Mouse (Mus musculus): ENCODE data around the gene Adcy3.

Gene Adcy3

DNA sequence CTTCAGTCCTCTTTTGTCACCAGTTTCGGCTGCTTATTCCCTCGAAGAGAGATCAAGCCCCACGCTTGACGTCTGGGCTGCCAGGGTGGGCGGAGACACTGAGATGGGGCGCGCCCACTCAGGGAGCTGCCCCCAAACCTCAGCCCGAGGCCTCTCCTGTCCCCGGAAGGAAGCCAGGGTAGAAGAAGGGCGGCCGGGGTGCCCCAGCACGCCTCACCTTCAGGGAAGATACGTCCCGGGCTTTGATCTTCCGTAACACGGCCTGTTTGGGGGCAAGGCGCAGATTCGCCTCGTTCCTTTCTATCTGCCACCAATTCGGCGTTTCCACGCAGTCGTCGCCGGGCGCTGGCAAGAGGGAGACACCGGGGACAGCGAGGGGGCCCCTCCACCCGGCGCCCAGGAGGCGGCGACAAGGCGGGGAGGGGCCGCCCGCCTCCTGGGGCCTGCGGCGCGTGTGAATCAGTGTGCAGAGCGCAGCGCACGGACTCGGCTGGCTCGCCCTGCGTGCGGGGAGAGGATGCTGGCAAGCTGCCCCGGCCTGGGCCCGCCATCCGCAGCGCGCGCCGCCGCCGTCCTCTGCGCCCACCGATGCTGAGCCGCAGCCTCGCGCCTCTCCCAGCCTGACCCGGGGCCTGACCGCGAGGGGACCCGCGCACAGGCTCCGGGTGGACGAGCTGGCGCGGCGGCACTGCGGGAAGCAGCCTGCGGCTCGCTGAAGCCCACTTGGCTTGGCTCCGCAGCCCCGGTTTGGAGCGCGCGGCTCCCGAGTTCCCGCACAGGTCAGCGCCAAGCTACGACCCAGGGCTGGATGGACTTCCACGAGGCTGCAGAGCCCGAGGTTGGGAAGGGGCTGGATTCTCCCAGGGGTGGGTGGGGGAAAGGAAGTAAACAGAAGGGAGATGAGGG lies at the start of gene Adcy3:
TSS of gene Adcy3 (plus strand) at position 163 of the 906 bp plus-strand sequence.
- WGBS = under 1% methylated on average over 83 of the region's 83 CpGs

DNA sequence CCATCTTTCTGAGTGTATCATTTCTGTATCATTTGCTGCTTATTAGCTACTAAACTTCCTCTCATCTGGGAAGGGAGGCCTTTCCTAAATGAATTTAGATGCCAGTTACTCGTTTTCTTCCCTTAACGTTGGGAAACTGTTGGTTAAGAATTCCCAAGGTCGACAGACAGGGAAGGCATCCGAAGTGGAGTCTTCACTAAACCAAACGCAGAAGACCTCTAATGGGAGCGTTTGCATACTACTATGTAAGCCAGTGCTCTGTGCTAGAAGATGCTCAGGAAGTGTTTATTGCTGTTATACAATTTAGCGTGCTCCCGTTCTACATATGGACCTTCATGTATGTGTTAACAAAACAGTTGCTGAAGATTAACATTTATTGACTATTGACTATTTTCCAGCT lies 49.5 kb upstream of the Adcy3 start:
- 20% methylated on average over 8 of the region's 8 CpGs for WGBS

DNA sequence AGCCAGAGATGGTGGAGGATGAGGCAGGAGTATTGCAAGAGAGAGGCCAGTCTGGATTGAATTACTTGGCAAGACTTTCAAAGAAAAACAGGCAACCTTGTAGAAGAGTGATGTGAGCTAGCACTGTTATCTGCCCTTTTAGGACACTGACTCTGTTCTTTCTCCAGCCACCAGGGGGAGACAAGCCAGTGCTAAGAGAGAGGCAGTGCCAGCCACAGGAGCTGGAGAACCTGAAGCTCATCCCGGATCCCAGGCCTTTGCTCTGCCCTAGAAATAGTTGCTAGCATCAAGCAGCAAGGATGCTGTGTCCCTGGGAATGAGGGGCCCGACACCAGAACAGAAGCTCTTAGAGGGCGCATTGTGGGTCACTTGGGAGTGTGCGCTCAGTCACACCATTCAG lies 25.5 kb upstream of the Adcy3 start:
- WGBS = 68% methylated on average over 4 of the region's 4 CpGs

DNA sequence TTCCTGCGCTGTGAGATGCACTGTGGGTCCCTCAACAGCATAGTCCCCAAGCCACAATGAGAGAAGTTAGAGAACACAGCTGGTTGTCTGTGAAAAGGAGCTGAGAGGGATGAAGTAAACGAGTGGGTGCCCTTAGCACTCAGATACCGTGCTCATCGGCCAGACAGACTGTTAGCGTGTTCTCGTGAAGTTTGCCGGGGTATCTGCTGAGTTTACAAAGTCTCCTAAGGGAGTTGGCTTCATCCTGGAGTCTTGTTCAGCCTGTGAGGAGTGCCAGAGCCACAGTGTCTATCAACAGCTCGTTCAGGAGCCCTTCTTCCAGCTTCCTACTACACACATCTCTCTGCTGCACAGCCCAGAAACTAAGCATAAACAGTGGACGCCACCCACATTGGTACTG lies 16.8 kb upstream of the Adcy3 start:
- 31% methylated on average over 9 of the region's 9 CpGs for WGBS

DNA sequence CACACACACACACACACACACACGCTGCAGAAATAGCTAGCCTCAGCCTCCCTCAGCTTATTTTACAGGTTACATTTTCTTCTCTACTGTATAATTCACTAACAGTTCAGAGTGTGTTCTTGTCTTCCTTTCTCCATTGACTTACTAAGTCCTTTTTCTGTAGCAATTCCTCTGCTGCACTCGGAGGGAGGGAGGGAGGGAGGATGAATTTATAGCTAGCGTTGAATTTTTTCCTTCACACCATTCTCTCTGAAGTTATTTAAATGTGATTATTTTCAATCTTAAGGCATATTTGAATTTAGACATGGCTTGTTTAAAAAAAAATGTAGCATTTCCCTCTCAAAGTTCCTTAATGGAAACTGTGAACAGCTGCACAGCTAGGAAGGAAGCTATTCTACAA lies 15.8 kb upstream of the Adcy3 start:
- 40% methylated on average over 3 of the region's 3 CpGs for WGBS

DNA sequence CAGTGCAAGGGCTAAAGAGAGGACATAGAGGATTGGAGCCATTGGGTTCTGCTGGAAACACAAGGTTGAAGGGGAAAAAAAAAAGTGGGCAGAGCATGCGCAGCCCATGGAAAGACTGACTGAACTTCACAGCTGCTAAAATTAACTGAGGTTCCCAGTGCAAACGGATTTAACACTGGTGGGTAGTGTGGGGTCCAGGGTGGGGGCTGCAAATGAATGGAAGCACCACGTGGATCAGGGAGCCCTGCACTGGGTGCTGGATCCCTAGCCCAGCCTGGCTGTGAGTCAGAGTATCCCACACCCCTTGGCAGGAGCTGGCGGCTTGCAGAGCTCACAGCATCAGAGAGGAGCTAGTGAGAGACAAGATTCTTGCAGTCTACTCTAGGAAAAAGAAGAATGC lies 15.3 kb upstream of the Adcy3 start:
- WGBS = 22% methylated on average over 4 of the region's 4 CpGs

DNA sequence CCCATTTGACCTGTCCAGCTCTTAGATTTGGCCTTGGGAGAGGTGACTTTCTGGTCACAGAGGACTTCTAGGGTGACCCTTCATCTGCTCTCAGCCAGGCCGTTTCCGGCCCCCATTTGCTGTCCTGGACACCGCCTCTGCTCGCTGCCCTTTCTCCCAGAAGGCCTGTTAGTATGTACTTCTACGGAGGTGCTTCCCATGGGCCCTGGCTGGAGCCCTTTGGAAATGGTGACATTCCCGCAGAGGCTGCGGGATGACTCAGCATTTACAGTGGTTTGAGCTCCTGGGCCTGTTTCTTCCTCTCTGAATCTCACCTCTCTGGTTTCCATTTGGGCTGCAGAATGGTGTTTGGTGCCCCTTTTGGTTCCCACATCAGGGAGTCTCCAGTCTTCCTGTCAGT lies 5.6 kb upstream of the Adcy3 start:
- 87% methylated on average over 7 of the region's 7 CpGs for WGBS

DNA sequence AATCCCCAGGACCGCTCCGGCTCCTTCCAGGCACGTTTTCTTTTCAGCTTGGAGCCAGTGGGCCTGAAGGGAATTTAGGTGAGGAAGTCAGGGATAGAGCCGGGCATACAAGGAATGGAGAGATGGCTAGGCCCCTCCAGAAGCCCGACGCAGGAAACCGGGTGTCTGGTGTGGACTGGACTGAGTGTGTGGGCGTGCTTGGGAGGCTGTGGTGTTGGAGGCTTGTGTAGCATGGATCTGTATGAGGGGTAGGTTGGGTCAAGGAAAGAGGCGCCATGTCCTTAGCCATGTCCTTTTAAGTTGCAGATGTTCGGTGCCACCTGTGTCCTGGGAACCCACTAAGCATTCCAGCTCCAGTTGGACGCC lies 927 bp downstream of the Adcy3 start:
- 19% methylated on average over 11 of the region's 11 CpGs for WGBS

DNA sequence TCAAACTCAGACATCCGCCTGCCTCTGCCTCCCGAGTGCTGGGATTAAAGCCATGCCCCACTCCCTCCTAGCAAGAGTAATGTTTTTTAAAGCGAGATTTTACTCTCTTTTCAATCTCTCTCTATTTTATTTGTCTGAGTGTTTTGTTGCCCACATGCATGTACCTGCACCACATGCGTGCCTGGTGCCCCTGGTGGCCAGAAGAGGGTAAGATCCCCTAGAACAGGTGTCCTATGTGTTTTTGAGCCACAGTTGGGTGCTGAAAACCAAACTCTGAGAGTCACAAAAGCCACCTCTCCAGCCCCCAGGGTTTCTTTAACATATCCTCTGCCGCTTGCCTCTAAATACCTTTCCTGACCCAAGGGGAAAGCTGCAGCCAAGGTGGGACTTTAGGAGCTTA lies 10.3 kb downstream of the Adcy3 start:
- WGBS = 90% methylated on average over 5 of the region's 5 CpGs

DNA sequence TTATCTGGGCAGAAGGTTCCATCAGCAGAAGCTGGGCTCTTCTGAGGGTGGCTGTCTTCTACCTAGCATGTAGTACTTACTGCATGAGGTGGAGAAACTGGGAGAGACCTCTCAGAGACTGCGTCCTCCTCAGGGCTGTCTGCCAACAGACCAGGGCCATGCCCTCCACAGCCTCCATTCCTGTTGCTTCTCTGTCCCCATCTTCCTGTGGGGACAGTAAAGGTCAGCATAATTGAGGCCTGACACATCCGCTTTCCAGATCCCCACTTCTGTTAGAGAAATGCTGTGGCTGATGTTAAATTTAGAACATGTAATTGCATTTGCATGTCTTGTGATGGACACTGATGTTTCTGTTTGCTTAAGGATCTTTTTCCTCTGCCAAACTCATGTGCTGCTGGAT lies 18.0 kb downstream of the Adcy3 start:
- 51% methylated on average over 2 of the region's 2 CpGs for WGBS

DNA sequence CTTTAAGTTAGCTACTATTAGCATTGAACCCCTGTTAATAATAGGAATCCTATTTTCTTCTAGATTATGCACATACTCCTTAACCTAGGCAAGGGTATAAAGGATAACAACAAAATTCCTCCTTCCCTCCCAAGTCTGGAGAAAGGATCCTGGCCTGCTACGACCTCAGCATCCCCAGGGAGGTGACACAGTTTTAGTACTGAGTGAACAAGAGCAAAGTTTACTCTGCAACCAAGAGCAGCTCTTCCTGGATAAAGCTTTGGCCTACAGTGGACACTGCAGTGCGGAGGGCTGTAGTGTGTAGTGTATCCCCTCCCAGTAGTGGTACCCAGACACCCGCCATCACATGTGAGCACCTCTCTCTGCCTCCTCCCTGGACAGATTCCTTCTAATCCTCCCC lies 19.1 kb downstream of the Adcy3 start:
- WGBS = 89% methylated on average over 3 of the region's 3 CpGs

DNA sequence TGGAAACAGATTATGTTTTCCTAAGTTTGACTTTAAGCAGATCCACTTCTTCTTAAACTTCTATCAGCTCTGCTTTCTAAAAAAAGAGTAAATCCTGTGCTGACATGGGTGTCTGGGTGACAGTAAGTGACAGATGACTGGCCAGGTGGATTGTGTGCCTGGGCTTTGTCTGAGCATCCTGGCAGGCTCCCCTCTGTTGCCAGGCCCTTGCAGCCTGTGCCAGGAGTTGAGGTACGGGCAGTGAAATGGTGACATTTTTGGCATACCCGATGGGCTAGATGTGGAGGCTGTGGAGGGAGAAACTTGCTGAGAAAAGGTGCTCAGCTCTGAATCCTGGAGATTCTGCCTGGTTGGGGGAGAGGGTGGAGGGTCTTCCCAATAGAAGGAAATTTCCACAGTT lies 24.6 kb downstream of the Adcy3 start:
- 35% methylated on average over 2 of the region's 2 CpGs for WGBS

DNA sequence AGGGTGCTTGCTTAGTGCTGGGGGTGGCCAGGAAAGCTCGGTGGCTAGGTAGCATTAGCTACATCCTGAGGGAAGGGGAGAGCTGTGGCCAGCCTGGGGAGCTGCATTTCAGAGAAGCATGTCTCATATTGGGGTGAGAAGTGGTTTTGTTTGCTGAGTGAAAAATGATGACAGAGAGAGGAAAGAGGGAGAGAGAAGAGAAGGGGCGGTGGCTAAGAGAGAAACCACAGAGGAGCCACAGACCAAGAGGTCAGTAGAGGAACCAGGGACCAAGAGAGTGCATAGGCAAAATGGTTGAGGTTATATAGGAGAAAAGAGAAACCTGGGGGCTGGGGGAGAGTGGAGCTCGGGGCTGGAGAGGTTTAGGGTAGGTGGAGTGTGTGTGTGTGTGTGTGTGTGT lies 25.3 kb downstream of the Adcy3 start:
- 70% methylated on average over 3 of the region's 3 CpGs for WGBS

DNA sequence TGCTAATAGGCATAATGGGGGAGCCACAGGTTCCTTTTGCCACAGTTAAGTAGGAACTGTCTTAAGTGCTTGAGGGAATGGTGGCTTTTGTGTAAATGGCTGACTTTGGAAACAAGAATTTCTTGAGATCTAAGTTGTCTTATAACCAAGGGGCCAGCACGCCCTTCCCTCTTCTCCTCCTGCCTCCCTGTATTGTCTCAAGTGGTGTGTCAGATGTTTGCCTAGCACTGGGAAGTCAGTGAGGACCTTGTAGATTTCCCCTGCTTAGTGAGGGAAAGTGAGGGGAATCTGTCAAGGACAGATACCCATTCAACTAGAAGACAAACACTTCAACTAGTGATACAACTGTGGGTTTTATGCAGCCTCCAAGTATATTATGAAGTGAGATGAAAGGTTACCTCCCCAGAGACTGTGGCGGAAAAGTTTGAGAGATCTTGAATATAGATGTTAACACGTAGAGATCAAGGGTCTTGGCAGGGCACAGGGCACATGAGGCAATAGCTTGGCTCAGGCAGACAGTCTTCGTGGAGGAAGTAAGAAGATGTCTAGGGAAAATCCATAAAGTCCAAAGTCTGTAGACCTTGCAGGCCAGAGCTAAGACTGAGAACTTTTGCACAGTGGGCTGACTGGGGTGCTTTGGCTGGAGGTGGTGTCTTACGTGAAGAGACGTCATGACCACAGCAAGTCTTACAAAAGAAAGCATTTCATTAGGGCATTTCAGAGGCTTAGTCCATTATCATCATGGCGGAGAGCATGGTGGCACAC lies 26.1 kb downstream of the Adcy3 start:
- WGBS = 94% methylated on average over 7 of the region's 7 CpGs

DNA sequence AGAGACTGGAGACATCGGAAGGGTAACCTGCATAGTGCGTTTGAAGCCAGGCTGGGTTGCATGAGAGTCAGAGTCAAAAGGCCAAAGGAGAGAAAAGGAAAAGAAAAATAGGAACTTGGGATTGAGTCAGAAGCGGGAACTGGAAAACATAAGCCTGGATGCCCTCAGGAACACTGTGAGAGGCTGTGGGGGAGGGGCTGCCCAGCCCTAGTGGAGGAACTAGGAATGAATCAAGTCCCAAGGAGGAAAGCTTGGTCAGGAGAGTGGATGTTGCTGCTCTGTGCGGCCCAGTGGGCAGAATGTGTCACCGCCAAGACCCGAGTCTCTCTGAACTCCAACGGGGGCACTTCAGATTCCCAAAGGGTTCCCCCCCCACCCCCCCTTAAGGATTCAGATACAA lies 27.4 kb downstream of the Adcy3 start:
- 80% methylated on average over 7 of the region's 7 CpGs for WGBS

DNA sequence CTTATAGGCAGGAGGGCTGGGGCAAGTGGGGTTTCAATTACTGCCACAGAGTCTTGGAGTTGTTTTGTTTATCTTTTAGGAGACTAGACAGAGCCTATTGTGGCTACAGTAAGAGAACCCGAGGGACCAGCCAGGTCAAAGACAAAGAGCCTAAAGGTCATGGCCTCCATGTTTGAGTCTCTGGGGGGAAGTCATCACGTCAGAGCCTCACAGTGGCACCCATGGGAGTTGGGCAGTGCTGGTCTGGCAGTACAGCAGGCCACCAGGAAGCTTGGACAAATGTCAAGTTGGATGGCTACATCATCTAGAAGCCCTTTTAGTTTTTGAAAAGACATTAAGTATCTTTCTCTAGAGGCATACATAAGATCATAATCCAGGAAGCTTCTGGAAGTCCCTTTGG lies 30.0 kb downstream of the Adcy3 start:
- WGBS = 50% methylated on average over 2 of the region's 2 CpGs

DNA sequence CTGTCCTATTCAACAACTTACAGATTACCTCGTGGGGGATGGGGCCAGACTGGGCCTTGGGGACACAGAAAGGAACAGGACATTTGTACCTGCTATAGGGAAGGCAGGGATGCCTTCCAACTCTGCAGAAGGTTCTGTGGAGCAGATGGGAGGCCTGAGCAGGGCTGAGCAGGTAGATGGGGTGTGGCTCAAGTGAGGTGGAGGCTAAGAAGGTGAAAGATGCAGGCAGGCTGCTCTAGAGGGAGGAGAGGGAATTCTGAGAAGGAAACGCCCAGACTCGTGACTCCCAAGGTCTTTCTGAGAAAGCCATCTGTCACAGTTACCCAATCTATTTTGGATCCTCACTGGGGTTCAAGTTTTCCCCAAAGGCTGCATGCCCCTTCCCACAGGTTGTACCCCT lies 34.1 kb downstream of the Adcy3 start:
- WGBS = 48% methylated on average over 3 of the region's 3 CpGs

DNA sequence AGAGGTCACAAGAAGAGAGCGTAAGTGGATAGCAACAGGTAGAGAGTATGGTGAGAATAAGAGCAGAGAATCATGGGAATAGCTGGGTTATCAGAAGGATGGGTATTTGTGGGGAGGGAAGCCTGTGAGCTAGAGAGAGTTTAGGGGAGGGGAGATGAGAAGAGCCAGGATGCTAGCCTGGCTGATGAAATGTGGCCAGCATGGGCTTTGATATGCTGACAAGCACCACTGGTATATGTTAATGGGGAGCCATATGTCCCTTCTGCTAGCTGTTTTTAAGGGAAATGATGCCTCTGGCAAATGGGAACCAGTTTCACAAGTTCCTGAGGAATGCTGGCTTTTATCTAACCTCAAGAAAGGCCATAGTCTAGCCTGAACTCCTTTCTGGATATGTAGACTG lies 36.2 kb downstream of the Adcy3 start:
- WGBS = 96% methylated on average over 1 of the region's 1 CpGs

DNA sequence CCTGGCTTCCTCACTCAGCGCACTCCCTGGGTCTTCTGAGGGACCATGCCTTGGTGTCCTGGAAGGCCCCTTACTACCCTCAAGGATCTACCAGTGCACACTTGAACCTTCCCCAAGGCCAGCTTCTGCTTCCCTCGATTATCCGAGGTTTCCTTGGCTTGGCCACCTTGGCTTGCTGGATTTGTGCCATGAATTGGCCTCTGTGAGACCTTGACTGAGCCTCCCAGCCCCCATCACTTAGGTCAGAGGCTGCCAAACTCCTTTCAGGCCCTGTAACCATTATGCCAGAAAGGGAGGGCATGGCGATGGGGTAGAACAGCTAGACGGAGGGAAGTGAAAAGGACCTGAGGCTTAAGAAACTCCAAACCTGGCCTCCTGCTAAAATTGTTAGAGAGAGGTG lies 36.7 kb downstream of the Adcy3 start:
- 57% methylated on average over 5 of the region's 5 CpGs for WGBS

DNA sequence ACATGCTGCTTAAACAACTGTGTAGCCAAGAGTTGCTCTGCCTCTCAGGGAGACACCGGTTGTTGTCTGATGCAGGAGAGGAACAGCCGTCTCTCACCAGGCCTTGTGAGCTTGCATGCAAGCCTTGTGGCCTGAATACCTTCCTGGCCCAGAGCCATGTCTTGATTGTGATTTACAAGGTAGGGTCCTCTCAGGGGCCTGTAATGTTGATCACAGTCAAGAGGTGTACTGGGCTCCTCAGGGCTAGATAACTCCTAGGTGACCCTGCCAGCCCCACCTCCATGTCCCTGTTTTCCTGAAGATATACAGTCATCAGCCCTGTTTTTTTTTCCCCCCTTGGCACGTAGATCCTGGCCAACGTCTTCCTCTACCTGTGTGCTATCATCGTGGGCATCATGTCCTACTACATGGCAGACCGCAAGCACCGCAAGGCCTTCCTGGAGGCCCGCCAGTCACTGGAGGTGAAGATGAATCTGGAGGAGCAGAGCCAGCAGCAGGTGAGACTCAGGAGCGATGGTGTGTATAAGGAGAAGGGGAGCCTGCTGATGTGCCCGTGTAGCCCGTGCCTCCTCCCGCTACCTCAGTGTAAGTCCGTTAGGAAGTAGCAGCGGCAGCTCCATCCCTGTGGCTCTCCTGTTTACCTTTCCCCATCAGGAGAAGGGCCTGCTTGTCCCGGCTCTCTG lies 40.3 kb downstream of the Adcy3 start:
- 81% methylated on average over 15 of the region's 15 CpGs for WGBS

DNA sequence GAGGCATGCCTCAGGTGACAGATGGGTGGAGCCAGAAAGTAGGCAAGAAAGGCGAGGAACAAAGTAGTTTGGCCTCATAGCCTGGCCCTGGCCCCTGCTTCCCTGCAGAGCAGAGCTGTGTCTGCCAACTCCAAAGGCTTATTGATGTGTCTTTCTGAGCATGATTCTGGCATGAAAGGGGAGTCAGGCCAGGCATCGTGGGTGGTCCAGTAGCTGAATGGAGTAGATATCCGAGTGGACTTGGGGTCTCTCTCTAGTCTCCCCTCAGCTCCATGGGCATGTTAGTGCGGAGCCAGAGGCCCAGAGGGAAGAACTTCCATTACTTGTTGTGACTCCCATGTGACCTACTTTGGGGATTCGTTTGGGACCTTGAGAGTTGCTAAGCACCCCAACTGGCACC lies 45.9 kb downstream of the Adcy3 start:
- WGBS = 60% methylated on average over 5 of the region's 5 CpGs

DNA sequence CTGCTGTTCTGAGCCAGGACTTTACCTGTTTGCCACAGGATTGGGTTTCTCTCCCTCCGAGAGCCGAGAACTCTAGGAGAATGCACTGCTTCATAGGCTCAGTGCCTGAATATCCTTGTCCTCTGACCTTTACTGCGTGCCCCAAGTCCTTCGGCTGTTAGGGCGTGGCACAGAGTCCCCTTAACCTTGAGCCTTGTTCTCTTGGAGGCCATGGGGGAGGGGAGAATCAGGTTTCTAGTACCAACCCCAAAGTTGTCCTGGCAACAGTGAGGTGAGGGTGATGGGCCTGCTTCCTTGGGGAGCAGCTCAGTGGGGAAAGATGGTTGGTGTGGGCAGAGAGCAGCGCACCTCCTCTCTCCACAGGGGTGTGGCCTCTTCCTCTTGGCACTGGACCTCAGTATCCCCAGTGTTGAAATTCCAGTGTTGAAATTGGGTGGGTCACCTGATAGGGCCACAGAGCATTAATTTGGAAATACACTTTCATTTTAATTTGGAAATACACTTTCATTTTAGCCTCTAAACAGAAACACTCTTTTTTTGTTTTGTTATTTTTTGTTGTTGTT lies 46.8 kb downstream of the Adcy3 start:
- WGBS = 92% methylated on average over 6 of the region's 6 CpGs

All from cerebral cortex, adult 2 months (tissue).